Mouse (Mus musculus): ENCODE results near the gene Slamf6. TPM values are rescaled to one million over a fixed set of nuclear protein-coding genes. Genes with fewer than 3 reads are reported as not detected.

Slamf6 gene
- polyA plus RNA-seq, 1 experiment from 2014 or later, result 0.61 TPM

Other genes starting within 250 kb of the Slamf6 start
- 4.4 and 4.7 TPM in 2 replicates for gene Cd48, start 235.5 kb upstream of the Slamf6 start, polyA plus RNA-seq (2015; fragmentation: Nextera tagmentation; extraction: Ambion mirVana)
- 0.11 and 0.15 TPM in 2 replicates for gene Slamf1, start 150.4 kb upstream of the Slamf6 start, polyA plus RNA-seq (2015; fragmentation: Nextera tagmentation; extraction: Ambion mirVana)
- gene Cd84, start 77.8 kb upstream of the Slamf6 start, polyA plus RNA-seq (2015; fragmentation: Nextera tagmentation; extraction: Ambion mirVana), result 1.1 and 1.8 TPM in 2 replicates
- gene Gm10521, start 21.9 kb upstream of the Slamf6 start, polyA plus RNA-seq (2015; fragmentation: Nextera tagmentation; extraction: Ambion mirVana), result not detected in 2 replicates
- 6.1 and 6.8 TPM in 2 replicates for gene Vangl2, start 110.9 kb downstream of the Slamf6 start, polyA plus RNA-seq (2015; fragmentation: Nextera tagmentation; extraction: Ambion mirVana)
- 0.09 TPM in 1 of 2 replicates, not detected in the other for gene Nhlh1, start 140.1 kb downstream of the Slamf6 start, polyA plus RNA-seq (2015; fragmentation: Nextera tagmentation; extraction: Ambion mirVana)
- 204 and 218 TPM in 2 replicates for gene Copa, start 165.0 kb downstream of the Slamf6 start, polyA plus RNA-seq (2015; fragmentation: Nextera tagmentation; extraction: Ambion mirVana)
- gene Ncstn, start 165.3 kb downstream of the Slamf6 start, polyA plus RNA-seq (2015; fragmentation: Nextera tagmentation; extraction: Ambion mirVana), result 159 TPM in 2 replicates
- 161 TPM in 2 replicates for gene Pex19, start 209.2 kb downstream of the Slamf6 start, polyA plus RNA-seq (2015; fragmentation: Nextera tagmentation; extraction: Ambion mirVana)
- 93.2 and 102 TPM in 2 replicates for gene Dcaf8, start 230.6 kb downstream of the Slamf6 start, polyA plus RNA-seq (2015; fragmentation: Nextera tagmentation; extraction: Ambion mirVana)